In the genomic region with DNA sequence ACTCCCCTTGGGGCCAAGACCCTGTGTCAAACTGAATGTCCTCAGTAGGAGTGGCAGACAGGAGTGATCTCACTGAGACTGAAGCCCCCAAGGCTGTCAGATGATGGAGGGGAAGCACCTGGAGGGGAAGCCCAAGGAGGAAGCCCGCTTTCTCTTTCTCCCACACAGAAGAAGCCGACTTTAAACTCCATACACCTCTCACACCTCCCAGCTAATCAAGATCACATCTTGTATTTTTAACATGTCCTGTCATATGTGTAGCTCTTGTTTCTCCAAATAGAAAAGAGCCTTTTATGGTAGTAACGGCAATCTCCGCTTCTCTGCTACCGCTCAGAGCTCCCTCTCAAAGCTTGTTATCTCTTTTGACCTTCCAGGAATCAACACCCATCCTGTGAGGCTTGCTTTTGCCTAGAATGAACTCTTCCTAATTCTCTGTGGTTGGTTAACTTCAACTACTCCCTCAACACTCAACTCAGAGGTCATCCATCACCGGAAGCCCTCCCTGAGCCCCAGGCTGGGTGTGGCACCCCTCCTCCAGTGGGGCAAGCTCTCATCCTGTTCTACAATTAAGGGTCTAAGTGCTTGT, we compare ENCODE assay signal across 8 mouse cellular contexts. TPM values are rescaled to one million over a fixed set of nuclear protein-coding genes. Genes with fewer than 3 reads are reported as not detected.
A peak's percentile ranks its signal among the peaks of the same experiment; 100 is the strongest.
DNase-seq lines count a peak whose midpoint lies in the region; ATAC-seq and TF ChIP-seq lines count a peak whose summit lies in the region.

No protein-coding gene starts in this region.

- no peak for TF ChIP-seq POLR2A in cerebellum, adult 2 months (IDR thresholded peaks at IDR 0.05; ENCODE audit: borderline replicate concordance, insufficient read depth, low read length)

- H3K4me1 ChIP-seq in cerebellum, adult 2 months (ENCODE audit: control insufficient read depth, insufficient read depth, low read length) = no peaks in the 10 kb centered on the region; the same call in 1 of the 2 replicates
- H3K4me1 ChIP-seq in forebrain, embryonic 11.5 days (replicated peaks; ENCODE audit: control insufficient read depth, insufficient read depth, low read length) = peaks cover 2% of the 10 kb centered on the region; the same call in 1 of the 2 replicates

- no peaks in the 10 kb centered on the region for H3K27me3 ChIP-seq in cerebellum, adult 2 months (ENCODE audit: control insufficient read depth, insufficient read depth, low read length)
- H3K27me3 ChIP-seq in forebrain, embryonic 11.5 days (ENCODE audit: control insufficient read depth, insufficient read depth, low read length) = no peaks in the 10 kb centered on the region; the same call in 1 of the 2 replicates

- no peak overlapping the region for H3K27ac ChIP-seq in cerebellum, adult 2 months (ENCODE audit: insufficient read depth, low read length)
- H3K27ac ChIP-seq in forebrain, embryonic 11.5 days (ENCODE audit: low read depth, low read length) = no peak overlapping the region

- no peak overlapping the region for H3K9ac ChIP-seq in forebrain, embryonic 11.5 days (ENCODE audit: low read length)

- no peaks in the 10 kb centered on the region for H3K9me3 ChIP-seq in forebrain, embryonic 11.5 days (ENCODE audit: control insufficient read depth, low read length)

- WGBS in cerebellum, adult 2 months = 92% methylated on average over 6 of the region's 6 CpGs
- WGBS in forebrain, embryonic 11.5 days = 81% methylated on average over 6 of the region's 6 CpGs

- no peak for TF ChIP-seq CTCF in cerebellum, adult 2 months (IDR thresholded peaks at IDR 0.05; ENCODE audit: borderline replicate concordance, insufficient read depth, low read depth, low read length)

- peak; percentile 18 for ATAC-seq in neutrophil, adult 5-6 weeks (ENCODE audit: extremely low read depth, insufficient number of reproducible peaks, low FRiP score, poor library complexity, severe bottlenecking)
- ATAC-seq in monocyte, adult 5-6 weeks (replicated peaks; ENCODE audit: insufficient number of reproducible peaks, low FRiP score, low TSS enrichment, poor library complexity, severe bottlenecking) = no peak
- no peak for ATAC-seq in forebrain, embryonic 11.5 days (replicated peaks; ENCODE audit: low FRiP score)

- DNase-seq in adrenal gland, postnatal 14 days = peak; percentile 37
- DNase-seq in adrenal gland, postnatal 10 days = no peak
- peak; percentile 81 for DNase-seq in T-cell, adult 2 months (ENCODE audit: low spot score)
- DNase-seq in induced T-regulatory cell, adult 2 months (ENCODE audit: low read depth) = peak; percentile 90
- DNase-seq in cerebellum, adult 2 months = no peak
- DNase-seq in forebrain, embryonic 11.5 days (ENCODE audit: low spot score) = no peak

- H3K4me2 ChIP-seq in forebrain, embryonic 11.5 days (ENCODE audit: low read depth, low read length, severe bottlenecking) = no peak overlapping the region

- no peak overlapping the region for H3K4me3 ChIP-seq in cerebellum, adult 2 months (replicated peaks; ENCODE audit: insufficient read depth, low read depth, low read length)
- H3K4me3 ChIP-seq in forebrain, embryonic 11.5 days (ENCODE audit: low read depth, low read length) = no peak overlapping the region

- H3K36me3 ChIP-seq in forebrain, embryonic 11.5 days (ENCODE audit: control insufficient read depth, insufficient read depth, low read length) = no peaks in the 10 kb centered on the region

RNA-seq across cellular contexts. Expression of gene Rcsd1, which starts 8.5 kb away (rescaled TPM):
- 22.1 and 35.0 TPM in 2 replicates for total RNA-seq in adrenal gland, postnatal 14 days (2021)
- 10 to 100 TPM; 27.8 to 32.6 TPM for total RNA-seq in adrenal gland, postnatal 10 days (2021)
- total RNA-seq in neutrophil, adult 5-6 weeks (2017) = 371 and 393 TPM in 2 replicates
- 85.7 to 143 TPM (median 87.9 TPM) in 3 replicates for total RNA-seq in monocyte, adult 5-6 weeks (2017)
- 3.8 and 4.6 TPM in 2 replicates for polyA plus RNA-seq in cerebellum, adult 2 months (2012; rRNA removed)
- polyA plus RNA-seq in forebrain, embryonic 11.5 days (2014; fragmentation: Nextera tagmentation; extraction: Ambion mirVana) = 6.4 and 7.2 TPM in 2 replicates

Comparison
In these comparisons a context has a peak if more than half of its experiments do, and no peak if none do; other contexts are left out.
1. DNase-seq: peak in adrenal gland, postnatal 14 days (single experiment), T-cell, adult 2 months (single experiment) and induced T-regulatory cell, adult 2 months (single experiment); none in adrenal gland, postnatal 10 days (single experiment), cerebellum, adult 2 months (0 of 2) and forebrain, embryonic 11.5 days (single experiment).